Mouse (Mus musculus): ENCODE results near the gene Dhrs13. TPM values are rescaled to one million over a fixed set of nuclear protein-coding genes. Genes with fewer than 3 reads are reported as not detected.
A peak's percentile ranks its signal among the peaks of the same experiment; 100 is the strongest.

Dhrs13 gene
- polyA plus RNA-seq (2015; fragmentation: Nextera tagmentation; extraction: Ambion mirVana), result 18.0 and 18.3 TPM in 2 replicates

- Histone ChIP-seq H3K9me3 (no peaks in the 10 kb centered on the region), H3K4me3 (replicated peaks) (peak within 1 kb of the TSS; percentile 72), H3K36me3 (peaks cover 17% of the 10 kb centered on the region), H3K27ac (peak within 1 kb of the TSS; percentile 91), H3K4me2 (replicated peaks) (peak within 1 kb of the TSS; percentile 92), H3K4me1 (replicated peaks) (peaks cover 18% of the 10 kb centered on the region), H3K27me3 (replicated peaks) (no peaks in the 10 kb centered on the region), H3K9ac (peak within 1 kb of the TSS; percentile 79)
- peak; percentile 97 for ATAC-seq
- under 1% methylated on average over 96 of the region's 96 CpGs for WGBS
Measured at GRCm38 (mm10) chr11:78031947-78032808, at the start of gene Dhrs13. Dhrs13 (plus strand) TSS chr11:78032280.

GRCm38 (mm10) chr11:77982441-77982905 is 49.6 kb upstream of the Dhrs13 start, which contains the start of gene Phf12:
Phf12 (plus strand) TSS chr11:77982754.
- Histone ChIP-seq H3K27me3 (replicated peaks) (peaks cover 10% of the 10 kb centered on the region; the same call in 1 of the 2 replicates), H3K4me3 (replicated peaks) (peak within 1 kb of the TSS; percentile 100), H3K9ac (peak within 1 kb of the TSS; percentile 99), H3K9me3 (no peaks in the 10 kb centered on the region), H3K36me3 (no peaks in the 10 kb centered on the region), H3K4me1 (replicated peaks) (peaks cover 16% of the 10 kb centered on the region), H3K4me2 (replicated peaks) (peak within 1 kb of the TSS; percentile 81), H3K27ac (peak within 1 kb of the TSS; percentile 97)
- under 1% methylated on average over 62 of the region's 62 CpGs for WGBS
- ATAC-seq, result peak; percentile 90

- peak overlapping the region; percentile 81 for H3K4me2 ChIP-seq (replicated peaks)
- H3K9ac ChIP-seq, result peak overlapping the region; percentile 99
- H3K27ac ChIP-seq, result peak overlapping the region; percentile 94
- no peak for ATAC-seq
- H3K27me3 ChIP-seq (replicated peaks), result peaks cover 2% of the 10 kb centered on the region; the same call in 1 of the 2 replicates
- H3K36me3 ChIP-seq, result no peaks in the 10 kb centered on the region
- H3K4me3 ChIP-seq (replicated peaks), result peak overlapping the region; percentile 100
- no peaks in the 10 kb centered on the region for H3K9me3 ChIP-seq
- peaks cover 16% of the 10 kb centered on the region for H3K4me1 ChIP-seq (replicated peaks)
- under 1% methylated on average over 30 of the region's 32 CpGs for WGBS
Measured at GRCm38 (mm10) chr11:77983191-77983936, 48.7 kb upstream of the Dhrs13 start.

GRCm38 (mm10) chr11:77983937-77984835 is 47.9 kb upstream of the Dhrs13 start:
- Histone ChIP-seq H3K27ac (peak overlapping the region; percentile 94), H3K9ac (peak overlapping the region; percentile 99), H3K4me3 (replicated peaks) (peak overlapping the region; percentile 100), H3K9me3 (no peaks in the 10 kb centered on the region), H3K4me1 (replicated peaks) (peaks cover 16% of the 10 kb centered on the region), H3K4me2 (replicated peaks) (peak overlapping the region; percentile 81), H3K27me3 (replicated peaks) (peaks cover under 1% of the 10 kb centered on the region; the same call in 1 of the 2 replicates), H3K36me3 (no peaks in the 10 kb centered on the region)
- WGBS, result under 1% methylated on average over 56 of the region's 63 CpGs
- peak; percentile 9; the same call in 1 of the 2 replicates for ATAC-seq

- 1% methylated on average over 13 of the region's 13 CpGs for WGBS
- Histone ChIP-seq H3K9me3 (no peaks in the 10 kb centered on the region), H3K9ac (peak overlapping the region; percentile 99), H3K36me3 (no peaks in the 10 kb centered on the region), H3K4me1 (replicated peaks) (peaks cover 16% of the 10 kb centered on the region), H3K4me3 (replicated peaks) (peak overlapping the region; percentile 100), H3K27ac (peak overlapping the region; percentile 94), H3K4me2 (replicated peaks) (peak overlapping the region; percentile 81), H3K27me3 (replicated peaks) (no peaks in the 10 kb centered on the region)
- ATAC-seq, result no peak
Measured at GRCm38 (mm10) chr11:77984836-77985231, 47.2 kb upstream of the Dhrs13 start.

GRCm38 (mm10) chr11:77985541-77986065 is 46.5 kb upstream of the Dhrs13 start:
- H3K27ac ChIP-seq, result 0 out of 2 replicates have a peak overlapping the region, but pooled peaks have one; percentile 94
- peak overlapping the region; percentile 99; the same call in 1 of the 2 replicates for H3K9ac ChIP-seq
- WGBS, result 74% methylated on average over 3 of the region's 3 CpGs
- peaks cover 13% of the 10 kb centered on the region for H3K4me1 ChIP-seq (replicated peaks)
- no peak for ATAC-seq
- peak overlapping the region; percentile 100 for H3K4me3 ChIP-seq (replicated peaks)
- no peaks in the 10 kb centered on the region for H3K9me3 ChIP-seq
- no peaks in the 10 kb centered on the region for H3K36me3 ChIP-seq
- H3K4me2 ChIP-seq (replicated peaks), result peak overlapping the region; percentile 81
- no peaks in the 10 kb centered on the region for H3K27me3 ChIP-seq (replicated peaks)

GRCm38 (mm10) chr11:77989071-77989690 is 42.9 kb upstream of the Dhrs13 start:
- Histone ChIP-seq H3K4me1 (replicated peaks) (peaks cover 8% of the 10 kb centered on the region), H3K4me3 (replicated peaks) (no peak overlapping the region), H3K36me3 (no peaks in the 10 kb centered on the region; the same call in 1 of the 2 replicates), H3K9me3 (no peaks in the 10 kb centered on the region), H3K9ac (no peak overlapping the region), H3K27ac (no peak overlapping the region), H3K4me2 (replicated peaks) (no peak overlapping the region), H3K27me3 (replicated peaks) (no peaks in the 10 kb centered on the region)
- WGBS, result 89% methylated on average over 13 of the region's 13 CpGs
- ATAC-seq, result no peak

- Histone ChIP-seq H3K27me3 (replicated peaks) (no peaks in the 10 kb centered on the region), H3K4me3 (replicated peaks) (no peak overlapping the region), H3K36me3 (peaks cover 4% of the 10 kb centered on the region; the same call in 1 of the 2 replicates), H3K27ac (no peak overlapping the region), H3K9ac (no peak overlapping the region), H3K4me1 (replicated peaks) (no peaks in the 10 kb centered on the region), H3K4me2 (replicated peaks) (no peak overlapping the region), H3K9me3 (no peaks in the 10 kb centered on the region)
- ATAC-seq, result no peak
- 76% methylated on average over 1 of the region's 1 CpGs for WGBS
Measured at GRCm38 (mm10) chr11:77995556-77995955, 36.5 kb upstream of the Dhrs13 start.

- H3K4me3 ChIP-seq (replicated peaks), result no peak overlapping the region
- ATAC-seq, result no peak
Measured at GRCm38 (mm10) chr11:78006446-78006845, 25.6 kb upstream of the Dhrs13 start.

GRCm38 (mm10) chr11:78019676-78020075 is 12.4 kb upstream of the Dhrs13 start:
- Histone ChIP-seq H3K4me1 (replicated peaks) (no peaks in the 10 kb centered on the region), H3K4me2 (replicated peaks) (no peak overlapping the region), H3K4me3 (replicated peaks) (no peak overlapping the region), H3K36me3 (peaks cover 61% of the 10 kb centered on the region), H3K9me3 (no peaks in the 10 kb centered on the region), H3K27ac (no peak overlapping the region), H3K9ac (no peak overlapping the region), H3K27me3 (replicated peaks) (no peaks in the 10 kb centered on the region)
- 21% methylated on average over 4 of the region's 4 CpGs for WGBS
- ATAC-seq, result peak; percentile 80; the same call in 1 of the 2 replicates

More at GRCm38 (mm10) chr11:78006446-78006845, 25.6 kb upstream of the Dhrs13 start:
- Histone ChIP-seq H3K4me1 (replicated peaks) (no peaks in the 10 kb centered on the region), H3K27ac (no peak overlapping the region), H3K9me3 (no peaks in the 10 kb centered on the region), H3K4me2 (replicated peaks) (no peak overlapping the region), H3K27me3 (replicated peaks) (no peaks in the 10 kb centered on the region), H3K36me3 (peaks cover 35% of the 10 kb centered on the region), H3K9ac (no peak overlapping the region)
- 95% methylated on average over 5 of the region's 5 CpGs for WGBS

GRCm38 (mm10) chr11:78023607-78024006 is 8.5 kb upstream of the Dhrs13 start:
- H3K27ac ChIP-seq, result no peak overlapping the region
- WGBS, result 86% methylated on average over 8 of the region's 8 CpGs
- no peaks in the 10 kb centered on the region for H3K27me3 ChIP-seq (replicated peaks)
- H3K4me1 ChIP-seq (replicated peaks), result no peaks in the 10 kb centered on the region
- ATAC-seq, result no peak
- no peak overlapping the region for H3K4me2 ChIP-seq (replicated peaks)
- H3K4me3 ChIP-seq (replicated peaks), result no peak overlapping the region
- H3K9me3 ChIP-seq, result no peaks in the 10 kb centered on the region
- H3K36me3 ChIP-seq, result peaks cover 58% of the 10 kb centered on the region
- H3K9ac ChIP-seq, result no peak overlapping the region

Measured in intestine, embryonic 15.5 days (tissue).